In genomic region chr6:117885943-117886342, GRCm38 (mm10) we compare ENCODE assay signal across 26 mouse cellular contexts. TPM values are rescaled to one million over a fixed set of nuclear protein-coding genes. Genes with fewer than 3 reads are reported as not detected.
DNase-seq lines count a peak whose midpoint lies in the region; ATAC-seq lines count a peak whose summit lies in the region.
"Had no signal": no experiment of that assay in that cellular context is flagged by ENCODE, and none has a peak within 500 bp of the region (broad histone marks: within the 10 kb centered on the region; RNA-seq: fewer than 3 reads in every experiment).

No protein-coding gene starts in this region.

- WGBS in liver, embryonic 13.5 days (ENCODE audit: insufficient replicate concordance) = 74% methylated on average over 2 of the region's 2 CpGs

- H3K4me3 ChIP-seq in liver, embryonic 13.5 days (replicated peaks) = no peak overlapping the region
- H3K4me3 ChIP-seq: embryonic facial prominence, embryonic 13.5 days; embryonic facial prominence, embryonic 15.5 days; erythroblast, embryonic 14.5 days; forebrain, embryonic 10.5 days; forebrain, embryonic 12.5 days had no signal

- peak; percentile 56 for DNase-seq in adrenal gland, adult 2 months
- DNase-seq in adrenal gland, postnatal 4 days (ENCODE audit: low spot score in 2 of 2) = no peak
- no peak for DNase-seq in liver, embryonic 13.5 days
- no peak for DNase-seq in liver
- DNase-seq in ovary, adult 18-20 months (ENCODE audit: low spot score) = peak; percentile 34
- no peak for DNase-seq in ovary, postnatal 14 days (ENCODE audit: low spot score)
- DNase-seq: adrenal gland, postnatal 10 days; cerebellum, adult 11 months; cerebellum, adult 18-20 months; cerebellum, adult 8-10 months; cerebellum, adult 9-11 months; cerebellum, postnatal 14 days; cerebellum, postnatal 36 days; embryo, embryonic 11 days had no signal

- H3K4me2 ChIP-seq in liver, embryonic 13.5 days = no peak overlapping the region
- H3K4me2 ChIP-seq: embryonic facial prominence, embryonic 13.5 days; embryonic facial prominence, embryonic 15.5 days; forebrain, embryonic 12.5 days had no signal

- H3K9me3 ChIP-seq in liver, embryonic 13.5 days (replicated peaks) = no peaks in the 10 kb centered on the region
- H3K9me3 ChIP-seq: embryonic facial prominence, embryonic 13.5 days; embryonic facial prominence, embryonic 15.5 days; forebrain, embryonic 10.5 days; forebrain, embryonic 12.5 days had no signal

- H3K4me1 ChIP-seq in liver, embryonic 13.5 days (replicated peaks) = peaks cover 84% of the 10 kb centered on the region

- no peak overlapping the region for H3K27ac ChIP-seq in liver, embryonic 13.5 days
- H3K27ac ChIP-seq: embryonic facial prominence, embryonic 13.5 days; embryonic facial prominence, embryonic 15.5 days; forebrain, embryonic 10.5 days; forebrain, embryonic 12.5 days had no signal

- ATAC-seq in liver, embryonic 13.5 days (ENCODE audit: low read depth) = no peak
- ATAC-seq: forebrain, embryonic 14.5 days; forebrain, embryonic 16.5 days had no signal

- 0 out of 2 replicates have a peak overlapping the region, but pooled peaks have one; percentile 4 for H3K9ac ChIP-seq in liver, embryonic 13.5 days
- H3K9ac ChIP-seq: embryonic facial prominence, embryonic 13.5 days; embryonic facial prominence, embryonic 15.5 days; forebrain, embryonic 12.5 days had no signal

- H3K27me3 ChIP-seq in liver, embryonic 13.5 days = no peaks in the 10 kb centered on the region
- H3K27me3 ChIP-seq: embryonic facial prominence, embryonic 13.5 days; embryonic facial prominence, embryonic 15.5 days; forebrain, embryonic 12.5 days had no signal

- H3K36me3 ChIP-seq in liver, embryonic 13.5 days = no peaks in the 10 kb centered on the region
- H3K36me3 ChIP-seq: embryonic facial prominence, embryonic 13.5 days; embryonic facial prominence, embryonic 15.5 days; forebrain, embryonic 10.5 days; forebrain, embryonic 12.5 days had no signal

RNA-seq across cellular contexts. Expression of gene Hnrnpf, which starts 14.2 kb away (rescaled TPM):
- total RNA-seq in adrenal gland, adult 2 months (2021) = 100 to 1,000 TPM; 299 to 305 TPM
- 30.0 and 43.5 TPM in 2 replicates for polyA plus RNA-seq in adrenal gland, adult 2 months (2012; rRNA removed)
- 100 to 1,000 TPM; 445 to 477 TPM for total RNA-seq in adrenal gland, postnatal 4 days (2021)
- polyA plus RNA-seq in liver, embryonic 13.5 days (2015; fragmentation: Nextera tagmentation; extraction: Ambion mirVana) = 594 and 691 TPM in 2 replicates

RNA-seq across cellular contexts. Expression of gene Zfp239, which starts 24.0 kb away (rescaled TPM):
- 1 to 10 TPM; 1.8 to 3.1 TPM for total RNA-seq in adrenal gland, adult 2 months (2021)
- 0.61 and 0.83 TPM in 2 replicates for polyA plus RNA-seq in adrenal gland, adult 2 months (2012; rRNA removed)
- 1 to 10 TPM; 4.9 to 5.7 TPM for total RNA-seq in adrenal gland, postnatal 4 days (2021)
- polyA plus RNA-seq in liver, embryonic 13.5 days (2015; fragmentation: Nextera tagmentation; extraction: Ambion mirVana) = 3.0 and 4.1 TPM in 2 replicates

RNA-seq across cellular contexts. Expression of gene Zfp637, which starts 45.0 kb away (rescaled TPM):
- 10 to 100 TPM; 30.8 to 38.1 TPM for total RNA-seq in adrenal gland, adult 2 months (2021)
- polyA plus RNA-seq in adrenal gland, adult 2 months (2012; rRNA removed) = 13.1 and 18.3 TPM in 2 replicates
- total RNA-seq in adrenal gland, postnatal 4 days (2021) = 10 to 100 TPM; 38.9 to 42.3 TPM
- 38.8 and 39.8 TPM in 2 replicates for polyA plus RNA-seq in liver, embryonic 13.5 days (2015; fragmentation: Nextera tagmentation; extraction: Ambion mirVana)

RNA-seq across cellular contexts. Expression of gene Fxyd4, which starts 51.5 kb away (rescaled TPM):
- not detected for total RNA-seq in adrenal gland, adult 2 months (2021)
- not detected in 2 replicates for polyA plus RNA-seq in adrenal gland, adult 2 months (2012; rRNA removed)
- 1 to 10 TPM in 1 of 2 experiments, not detected in 1; 5.6 TPM for total RNA-seq in adrenal gland, postnatal 4 days (2021)
- polyA plus RNA-seq in liver, embryonic 13.5 days (2015; fragmentation: Nextera tagmentation; extraction: Ambion mirVana) = 0.37 and 0.38 TPM in 2 replicates
- total RNA-seq: adrenal gland, adult 18-20 months; adrenal gland, postnatal 10 days; adrenal gland, postnatal 36 days; common myeloid progenitor, adult 5-6 weeks; MEL had no signal
- polyA plus RNA-seq: brain, embryonic 14.5 days; erythroblast, embryonic 14.5 days had no signal

Comparison
In these comparisons a context has a peak if more than half of its experiments do, and no peak if none do; other contexts are left out.
1. DNase-seq: peak in adrenal gland, adult 2 months (single experiment) and ovary, adult 18-20 months (single experiment); none in adrenal gland, postnatal 4 days (0 of 2), liver, embryonic 13.5 days (single experiment), liver (single experiment) and ovary, postnatal 14 days (single experiment).